Mouse (Mus musculus) thymus, adult 2 months (tissue): Measurements from ENCODE around the gene Ehd1. TPM values are rescaled to one million over a fixed set of nuclear protein-coding genes. Genes with fewer than 3 reads are reported as not detected.

Experiments
- DNase-seq: peaks from one replicate; pipeline ENCODE4 v3.0.0; 2021
- H3K27ac ChIP-seq: fragments of 200-500 bp; 2 replicates; pipeline ENCODE4 v1.5.1; 2012; ENCODE audit warnings: low read length, control low read depth; ENCODE audit not compliant: control insufficient read depth, insufficient read depth
- H3K27me3 ChIP-seq: fragments of 200-500 bp; 2 replicates; pipeline ENCODE4 v1.6.1; 2012; ENCODE audit warnings: mild to moderate bottlenecking, low read length, moderate library complexity, mixed read lengths; ENCODE audit not compliant: control insufficient read depth, insufficient read depth
- H3K36me3 ChIP-seq: fragments of 200-500 bp; 2 replicates; pipeline ENCODE4 v1.6.1; 2012; ENCODE audit warnings: mild to moderate bottlenecking, low read length, moderate library complexity; ENCODE audit not compliant: control insufficient read depth, insufficient read depth
- H3K4me1 ChIP-seq: fragments of 200-500 bp; replicated peaks from 2 replicates; pipeline ENCODE4 v1.6.1; 2012; ENCODE audit warnings: low read length; ENCODE audit not compliant: control insufficient read depth, insufficient read depth
- H3K4me3 ChIP-seq: fragments of 200-500 bp; 2 replicates; pipeline ENCODE4 v1.5.1; 2012; ENCODE audit warnings: mild to moderate bottlenecking, low read length, control low read depth, moderate library complexity; ENCODE audit not compliant: control insufficient read depth, insufficient read depth
- CTCF ChIP-seq: fragments of 200-500 bp; IDR thresholded peaks from 2 replicates; pipeline ENCODE4 v1.5.1; 2012; ENCODE audit warnings: mild to moderate bottlenecking, control low read depth, low read length, moderate library complexity, borderline replicate concordance; ENCODE audit not compliant: control insufficient read depth, poor library complexity, insufficient read depth; ENCODE audit errors: extremely low read depth
- POLR2A ChIP-seq: fragments of 200-500 bp; IDR thresholded peaks from 2 replicates; pipeline ENCODE4 v1.6.1; 2012; ENCODE audit warnings: mild to moderate bottlenecking, low read length, control low read depth, moderate library complexity; ENCODE audit not compliant: control insufficient read depth, poor library complexity, insufficient read depth; ENCODE audit errors: extremely low read depth
- WGBS: fragments of 180-500 bp; shearing (Covaris S2); methylation state at CpG from one replicate; pipeline ENCODE4 v1.1.7; 2018; 5-methylcytosine and 5-hydroxymethylcytosine counted together
- polyA plus RNA-seq: library from polyadenylated mRNA; depleted of rRNA; stranded (reverse); fragments of >200 nt; gene quantifications from 2 replicates; pipeline ENCODE4 v1.2.3, GENCODE M21; 2012

Ehd1 gene
- polyA plus RNA-seq, 1 experiment, result 141 TPM

DNA sequence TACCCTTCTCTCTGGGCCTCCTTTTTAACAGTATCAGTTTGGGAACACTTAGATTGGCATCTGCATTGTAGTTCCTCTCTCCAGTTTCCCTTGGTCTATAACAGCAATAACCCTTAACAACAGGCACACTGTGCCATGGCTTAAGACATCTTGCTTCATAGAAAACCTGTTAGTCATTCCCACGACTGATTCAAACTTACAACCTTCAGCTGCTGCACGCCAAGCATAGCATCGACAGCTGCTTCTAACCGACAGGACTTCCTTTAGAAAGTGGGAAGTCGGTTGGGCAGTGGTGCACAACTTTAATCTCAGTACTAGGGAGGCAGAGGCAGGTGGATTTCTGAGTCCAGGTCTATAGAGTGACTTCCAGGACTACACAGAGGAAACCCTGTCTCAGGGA is 54.7 kb downstream of the Ehd1 start:
- Histone ChIP-seq H3K4me1 (peaks cover 29% of the 10 kb centered on the region), H3K27ac (no peak overlapping the region), H3K4me3 (no peak overlapping the region), H3K36me3 (no peaks in the 10 kb centered on the region), H3K27me3 (no peaks in the 10 kb centered on the region)
- DNase-seq, result no peak
- TF ChIP-seq POLR2A (no peak), CTCF (no peak)
- WGBS, result 6% methylated on average over 5 of the region's 5 CpGs

DNA sequence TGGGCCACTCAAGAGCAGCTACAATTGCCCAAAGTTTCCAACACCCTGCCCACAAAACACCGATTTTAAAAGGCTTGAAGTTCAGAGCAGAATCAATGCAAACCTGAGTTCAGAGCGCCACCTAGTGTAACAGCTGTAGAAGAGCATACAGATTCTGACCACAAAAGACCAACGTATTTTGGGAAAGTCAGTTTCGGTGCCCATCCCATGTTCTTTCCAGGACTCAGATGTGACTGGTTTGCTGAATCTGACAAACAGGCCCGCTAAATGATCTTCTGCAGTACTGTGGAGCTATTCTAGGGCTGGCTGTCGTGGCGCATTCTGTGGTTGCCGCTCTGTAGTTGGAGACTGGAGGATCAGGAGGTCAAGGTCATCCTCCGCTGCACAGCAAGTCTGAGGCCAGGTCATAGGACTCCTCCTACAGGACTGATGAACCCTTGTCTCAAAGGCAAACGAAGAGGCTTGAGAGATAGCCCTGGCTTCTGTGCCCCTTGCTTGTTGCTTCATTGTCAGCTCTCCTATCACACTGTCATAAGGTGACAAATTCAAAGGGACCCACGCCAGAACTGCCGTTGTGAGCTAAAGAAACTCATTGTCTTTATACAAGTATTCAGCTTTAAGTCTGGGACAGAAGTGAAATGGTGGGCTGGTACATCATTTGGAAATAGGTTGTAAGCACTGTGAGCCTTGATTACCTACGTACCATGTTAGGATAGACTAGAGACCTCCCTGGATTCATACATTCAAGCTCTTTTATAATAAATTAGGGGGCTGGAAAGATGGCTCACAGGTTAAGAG is 55.4 kb downstream of the Ehd1 start:
- WGBS, result 34% methylated on average over 13 of the region's 13 CpGs
- H3K4me3 ChIP-seq, result no peak overlapping the region
- H3K27ac ChIP-seq, result no peak overlapping the region
- peak; percentile 69 for DNase-seq
- TF ChIP-seq CTCF (no peak), POLR2A (no peak)
- no peaks in the 10 kb centered on the region for H3K27me3 ChIP-seq
- no peaks in the 10 kb centered on the region for H3K36me3 ChIP-seq
- peaks cover 36% of the 10 kb centered on the region for H3K4me1 ChIP-seq

DNA sequence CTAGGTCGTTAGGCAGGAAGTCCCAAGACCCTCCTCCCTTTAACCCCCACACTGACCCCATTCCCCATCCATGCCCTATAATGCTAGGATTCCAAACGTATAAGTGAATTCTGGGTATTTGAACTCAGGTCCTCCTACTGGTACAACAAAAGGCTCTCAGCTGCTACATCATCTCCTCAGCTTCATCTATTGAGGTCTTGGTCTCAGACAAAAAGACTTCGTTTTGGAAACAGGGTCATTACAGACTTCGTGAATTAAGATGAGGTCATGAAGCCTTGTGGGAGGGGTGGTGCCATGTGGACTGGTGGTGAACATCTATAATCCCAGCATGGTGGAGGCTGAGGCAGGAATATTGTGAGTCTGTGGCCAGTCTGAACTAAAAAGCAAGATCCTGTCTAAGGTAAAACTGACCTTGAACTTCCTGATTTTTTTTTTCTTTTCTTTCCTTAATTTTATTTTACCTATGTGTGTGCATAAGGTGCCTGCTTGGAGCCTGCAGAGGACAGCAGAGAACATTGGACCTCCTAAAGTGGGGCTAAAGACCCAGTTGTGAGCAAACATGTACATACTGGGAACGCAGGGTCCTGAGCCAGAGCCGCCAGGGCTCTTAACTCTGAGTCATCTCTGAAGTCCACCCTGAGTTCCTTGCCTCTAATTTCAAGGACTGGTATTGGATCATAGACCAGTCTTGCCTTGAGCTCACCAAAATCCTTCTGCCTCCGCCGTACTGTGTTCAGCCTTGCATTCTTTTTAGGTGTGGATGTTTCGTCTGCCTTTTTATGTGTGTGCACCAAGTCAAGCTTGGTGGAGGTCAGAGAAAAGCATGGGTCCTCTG is 57.5 kb downstream of the Ehd1 start:
- H3K4me3 ChIP-seq, result peak overlapping the region; percentile 65

DNA sequence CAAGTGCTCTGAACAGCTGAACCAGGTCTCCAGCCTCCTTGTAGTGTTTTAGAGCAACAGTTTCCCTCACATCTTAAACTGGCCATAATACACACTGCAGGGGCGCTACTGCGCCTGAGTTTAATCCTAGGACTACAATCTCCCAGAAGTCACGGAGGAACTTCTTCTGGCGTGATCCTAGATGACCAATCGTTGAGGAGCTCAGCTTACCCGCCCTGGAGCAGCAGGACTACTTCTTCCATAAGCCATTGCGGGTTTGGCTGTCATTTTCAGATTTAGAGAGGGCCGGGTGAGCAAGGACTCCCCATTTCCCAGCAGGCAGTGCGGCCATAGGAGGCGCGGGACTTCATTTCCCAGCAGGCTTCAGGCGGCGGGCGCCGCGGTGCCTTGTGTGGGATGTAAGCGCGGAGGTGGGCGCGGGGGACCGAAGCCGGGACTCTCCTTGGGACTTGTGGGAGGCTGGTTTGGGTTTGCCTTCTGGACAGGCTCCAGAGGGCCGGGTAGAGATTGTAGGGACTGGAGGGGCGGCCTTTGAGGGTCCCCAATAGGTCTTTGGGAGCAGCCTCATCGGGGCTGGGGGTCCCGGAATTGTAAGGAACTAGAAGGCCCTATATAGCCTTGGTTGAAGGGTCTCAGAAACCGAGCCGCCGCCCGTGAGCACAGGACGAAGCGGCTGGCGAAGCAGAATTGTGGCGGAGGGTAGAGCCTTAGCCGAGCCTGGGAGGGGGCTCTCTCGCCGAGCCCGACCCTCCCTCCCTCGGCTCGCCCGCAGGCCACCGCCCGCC is 58.3 kb downstream of the Ehd1 start, which contains the start of gene Men1:
Gene Men1 (plus strand): TSS at position 307 of the 785 bp plus-strand sequence.
- peak; percentile 92 for DNase-seq
- under 1% methylated on average over 43 of the region's 43 CpGs for WGBS
- no peaks in the 10 kb centered on the region for H3K36me3 ChIP-seq
- H3K27me3 ChIP-seq, result no peaks in the 10 kb centered on the region
- H3K4me1 ChIP-seq, result peaks cover 42% of the 10 kb centered on the region
- H3K27ac ChIP-seq, result peak within 1 kb of the TSS; percentile 75
- peak; percentile 45; the same call in 1 of the 2 replicates for TF ChIP-seq POLR2A
- peak; percentile 52; the same call in 1 of the 2 replicates for TF ChIP-seq CTCF
- H3K4me3 ChIP-seq, result peak within 1 kb of the TSS; percentile 65

More for the DNA sequence above, 57.5 kb downstream of the Ehd1 start:
- TF ChIP-seq POLR2A, result no peak
- peak overlapping the region; percentile 75 for H3K27ac ChIP-seq
- H3K27me3 ChIP-seq, result no peaks in the 10 kb centered on the region
- H3K36me3 ChIP-seq, result no peaks in the 10 kb centered on the region
- no peak for DNase-seq
- WGBS, result 60% methylated on average over 9 of the region's 9 CpGs
- H3K4me1 ChIP-seq, result peaks cover 38% of the 10 kb centered on the region

DNA sequence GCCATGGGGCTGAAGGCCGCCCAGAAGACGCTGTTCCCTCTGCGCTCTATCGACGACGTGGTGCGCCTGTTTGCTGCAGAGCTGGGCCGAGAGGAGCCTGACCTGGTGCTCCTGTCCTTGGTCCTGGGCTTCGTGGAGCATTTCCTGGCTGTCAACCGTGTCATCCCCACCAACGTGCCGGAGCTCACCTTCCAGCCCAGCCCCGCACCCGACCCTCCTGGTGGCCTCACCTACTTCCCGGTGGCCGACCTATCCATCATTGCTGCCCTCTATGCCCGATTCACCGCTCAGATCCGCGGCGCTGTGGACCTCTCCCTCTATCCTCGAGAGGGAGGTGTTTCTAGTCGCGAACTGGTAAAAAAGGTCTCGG is 58.9 kb downstream of the Ehd1 start:
- H3K4me3 ChIP-seq, result peak overlapping the region; percentile 65
- H3K4me1 ChIP-seq, result peaks cover 48% of the 10 kb centered on the region
- WGBS, result under 1% methylated on average over 25 of the region's 25 CpGs
- no peak for TF ChIP-seq POLR2A
- TF ChIP-seq CTCF, result no peak
- no peaks in the 10 kb centered on the region for H3K27me3 ChIP-seq
- no peak overlapping the region for H3K27ac ChIP-seq
- no peaks in the 10 kb centered on the region for H3K36me3 ChIP-seq
- DNase-seq, result peak; percentile 44

DNA sequence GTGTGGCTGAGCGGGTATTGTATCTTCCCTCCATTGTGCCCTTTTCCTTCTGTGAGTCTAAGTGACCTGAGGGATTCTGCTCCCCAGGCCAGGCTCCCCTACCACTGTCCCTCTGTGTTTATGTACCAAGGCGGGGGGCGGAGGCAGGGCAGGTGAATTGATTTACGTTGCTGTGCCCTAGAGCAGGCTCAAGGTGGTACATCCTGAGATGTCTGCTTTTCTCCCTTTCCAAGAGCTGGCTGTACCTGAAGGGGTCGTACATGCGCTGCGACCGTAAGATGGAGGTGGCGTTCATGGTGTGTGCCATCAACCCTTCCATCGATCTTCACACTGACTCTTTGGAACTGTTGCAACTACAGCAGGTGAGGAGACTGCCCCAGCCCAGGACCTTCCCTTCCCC is 60.4 kb downstream of the Ehd1 start:
- TF ChIP-seq POLR2A, result no peak
- no peak for TF ChIP-seq CTCF
- Histone ChIP-seq H3K27me3 (no peaks in the 10 kb centered on the region), H3K4me1 (peaks cover 42% of the 10 kb centered on the region), H3K36me3 (no peaks in the 10 kb centered on the region), H3K27ac (no peak overlapping the region), H3K4me3 (no peak overlapping the region)
- DNase-seq, result no peak
- WGBS, result 98% methylated on average over 10 of the region's 10 CpGs
